Mouse (Mus musculus) liver, postnatal 0 days (tissue): Measurements from ENCODE around the gene Ptpre.

ENCODE experiments used
- CTCF ChIP-seq: sonication (generic); IDR thresholded peaks from 2 replicates; pipeline ENCODE4 v1.5.1; 2016; ENCODE audit warnings: antibody characterized with exemption, low read depth
- EP300 ChIP-seq: IDR thresholded peaks from 2 replicates; pipeline ENCODE4 v1.6.1; 2016; ENCODE audit warnings: antibody characterized with exemption, low read depth, mild to moderate bottlenecking

DNA sequence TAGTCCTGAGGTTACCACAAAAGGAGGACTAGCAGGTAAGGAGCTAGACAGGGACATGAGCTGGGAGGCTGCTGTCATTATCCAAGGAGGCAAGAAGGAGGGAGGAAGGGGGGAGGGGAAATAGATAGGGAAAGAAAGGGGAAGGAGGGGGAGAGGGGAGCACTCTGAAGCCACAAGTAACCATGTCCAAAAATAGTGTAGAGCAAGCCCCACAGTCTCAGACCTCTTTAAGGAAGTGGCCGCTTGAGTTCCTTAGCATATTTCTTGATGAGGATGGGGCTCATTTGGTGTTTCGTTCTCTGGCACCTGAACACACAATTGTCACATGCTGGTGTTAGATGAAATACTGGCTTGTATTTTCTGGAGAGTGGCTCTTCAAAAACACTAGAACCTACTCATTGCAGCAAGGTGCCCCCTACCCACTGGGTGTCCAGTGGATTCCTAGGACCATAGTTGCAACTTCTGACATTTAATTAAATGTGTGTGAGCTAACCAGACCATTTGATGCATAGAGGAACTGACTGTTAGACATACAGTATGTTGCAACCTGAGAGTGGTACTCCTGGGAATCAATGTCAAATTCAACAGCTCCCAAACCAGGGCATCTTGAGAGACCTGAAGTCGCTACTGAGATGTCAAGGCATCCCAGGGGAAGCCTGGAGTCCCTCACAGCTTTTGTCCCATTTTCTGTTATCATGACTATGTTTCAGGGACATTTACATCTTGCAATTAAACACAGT is 19.6 kb downstream of the Ptpre start:
- TF ChIP-seq CTCF (no peak), EP300 (no peak)
